Mouse (Mus musculus) forebrain, embryonic 15.5 days (tissue): ENCODE results near the gene Gm1043. TPM values are rescaled to one million over a fixed set of nuclear protein-coding genes. Genes with fewer than 3 reads are reported as not detected.

Experiments
- ATAC-seq: fragments of 200-750 bp; cut with Nextera tagmentation; replicated peaks from 2 replicates; pipeline ENCODE4 v1.8.0; 2017; ENCODE audit warnings: mild to moderate bottlenecking, moderate TSS enrichment, moderate library complexity
- H3K27ac ChIP-seq: fragments of 300-500 bp; sonication (generic); replicated peaks from 2 replicates; pipeline ENCODE4 v1.5.1; 2015; ENCODE audit warnings: mild to moderate bottlenecking, inconsistent platforms
- H3K27me3 ChIP-seq: fragments of 300-500 bp; sonication (generic); 2 replicates; pipeline ENCODE4 v1.6.1; 2015; ENCODE audit warnings: inconsistent platforms
- H3K36me3 ChIP-seq: fragments of 300-500 bp; sonication (generic); 2 replicates; pipeline ENCODE4 v1.6.1; 2015; ENCODE audit warnings: mild to moderate bottlenecking, inconsistent platforms
- H3K4me1 ChIP-seq: fragments of 300-500 bp; sonication (generic); 2 replicates; pipeline ENCODE4 v1.6.1; 2015; ENCODE audit warnings: inconsistent platforms
- H3K4me2 ChIP-seq: fragments of 300-500 bp; sonication (generic); replicated peaks from 2 replicates; pipeline ENCODE4 v1.6.1; 2015; ENCODE audit warnings: mild to moderate bottlenecking, inconsistent platforms
- H3K4me3 ChIP-seq: fragments of 300-500 bp; sonication (generic); 2 replicates; pipeline ENCODE4 v1.5.1; 2015; ENCODE audit warnings: mild to moderate bottlenecking, inconsistent platforms
- H3K9ac ChIP-seq: fragments of 300-500 bp; sonication (generic); replicated peaks from 2 replicates; pipeline ENCODE4 v1.6.1; 2015; ENCODE audit warnings: mild to moderate bottlenecking, inconsistent platforms
- H3K9me3 ChIP-seq: fragments of 300-500 bp; sonication (generic); 2 replicates; pipeline ENCODE4 v1.6.1; 2016; ENCODE audit warnings: inconsistent platforms
- WGBS: fragments of 180-500 bp; shearing (Covaris S2); methylation state at CpG from one replicate; pipeline ENCODE4 v1.1.7; 2015; ENCODE audit warnings: mixed read lengths; 5-methylcytosine and 5-hydroxymethylcytosine counted together
- polyA plus RNA-seq: library from polyadenylated mRNA; unstranded; fragments of >200 nt; fragmentation: Nextera tagmentation; extraction: Ambion mirVana; gene quantifications from 2 replicates; pipeline ENCODE4 v1.2.1, GENCODE M21; 2015

The Gm1043 gene
- polyA plus RNA-seq, 1 experiment from 2014 or later, result 2.3 TPM

DNA sequence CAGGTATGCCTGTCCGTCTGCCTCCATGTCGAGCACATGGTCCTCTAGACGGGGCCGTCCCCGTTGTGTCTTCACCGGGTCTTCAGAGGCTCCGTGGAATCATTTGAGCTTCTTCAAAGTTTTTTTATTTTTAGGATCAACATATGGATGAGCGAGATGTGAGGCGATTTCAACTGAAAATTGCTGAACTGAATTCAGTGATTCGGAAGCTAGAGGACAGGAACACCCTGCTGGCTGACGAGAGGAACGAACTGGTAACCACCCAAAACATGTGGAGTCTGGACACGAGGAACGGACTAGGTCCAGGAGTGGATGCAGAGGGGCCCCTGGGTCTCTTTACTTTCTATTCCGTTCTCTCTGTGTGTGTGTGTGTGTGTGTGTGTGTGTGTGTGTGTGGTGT lies 16.5 kb downstream of the Gm1043 start:
- Histone ChIP-seq H3K4me3 (no peak overlapping the region), H3K4me2 (no peak overlapping the region), H3K4me1 (peaks cover 11% of the 10 kb centered on the region), H3K36me3 (no peaks in the 10 kb centered on the region), H3K9ac (no peak overlapping the region), H3K27me3 (no peaks in the 10 kb centered on the region), H3K27ac (no peak overlapping the region), H3K9me3 (no peaks in the 10 kb centered on the region)
- 74% methylated on average over 15 of the region's 15 CpGs for WGBS
- ATAC-seq, result no peak

DNA sequence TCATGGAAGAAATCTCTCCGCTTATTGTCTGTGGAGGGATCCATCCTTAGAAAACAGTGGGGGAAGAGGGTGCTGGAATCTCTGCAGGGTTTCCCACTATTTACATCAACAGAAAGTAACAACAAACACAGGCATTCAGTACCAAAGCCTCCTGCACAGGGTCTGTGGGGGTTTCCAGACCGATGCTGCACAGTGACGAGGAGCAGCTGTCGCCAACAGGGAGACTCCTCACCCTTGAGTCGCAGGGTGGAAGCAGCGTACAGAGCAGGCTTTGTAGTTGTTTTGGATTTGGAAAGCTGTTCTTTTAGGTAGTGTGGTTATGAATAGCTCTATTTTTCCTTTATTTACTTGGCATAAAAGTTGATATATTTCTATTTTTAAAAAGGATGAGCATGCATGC lies 16.9 kb downstream of the Gm1043 start:
- no peak for ATAC-seq
- Histone ChIP-seq H3K27me3 (no peaks in the 10 kb centered on the region), H3K4me3 (no peak overlapping the region), H3K4me1 (peaks cover 12% of the 10 kb centered on the region), H3K36me3 (no peaks in the 10 kb centered on the region), H3K9me3 (no peaks in the 10 kb centered on the region), H3K27ac (no peak overlapping the region), H3K9ac (no peak overlapping the region), H3K4me2 (no peak overlapping the region)
- 48% methylated on average over 6 of the region's 6 CpGs for WGBS

DNA sequence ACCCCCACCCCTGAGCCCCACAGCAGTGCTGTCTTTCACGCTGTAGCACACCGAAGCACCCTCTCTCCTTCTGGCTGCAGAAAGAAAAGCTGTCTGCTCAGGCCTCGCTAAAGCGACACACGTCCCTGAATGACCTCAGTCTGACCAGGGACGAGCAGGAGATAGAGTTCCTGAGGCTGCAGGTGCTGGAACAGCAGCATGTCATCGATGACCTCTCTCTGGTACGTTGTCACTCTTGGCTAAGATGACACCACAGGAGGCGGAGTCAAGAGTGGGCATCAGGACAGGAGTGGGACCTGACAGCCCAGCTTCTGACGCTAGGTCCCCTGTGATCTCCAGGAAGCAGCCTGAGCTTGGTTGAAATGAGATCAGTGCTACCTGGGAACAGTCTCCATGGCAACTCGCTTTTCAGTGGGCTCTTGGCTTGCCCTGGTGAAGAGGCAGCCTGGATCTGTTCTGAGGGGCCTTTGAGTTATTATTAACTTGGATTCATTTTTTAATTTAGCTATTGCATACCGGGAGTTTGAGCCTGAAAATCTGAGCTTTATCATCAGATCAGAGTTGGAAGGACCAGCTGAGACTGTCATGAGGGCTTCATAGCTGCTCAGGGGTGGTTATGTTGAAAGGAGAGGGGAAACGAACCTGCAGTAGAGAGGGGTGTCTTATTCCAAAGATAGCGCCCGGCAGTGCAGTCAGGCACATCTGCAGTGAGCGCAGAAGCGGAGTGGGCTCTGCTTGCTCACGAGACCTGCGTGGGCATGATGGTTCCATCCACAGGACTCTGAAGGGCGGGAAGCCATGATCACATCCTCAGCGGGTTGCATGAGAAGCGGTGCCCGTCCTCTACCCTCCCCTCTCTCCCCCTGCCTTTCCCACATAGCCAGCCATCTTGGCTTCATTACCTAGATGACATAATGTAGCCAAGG lies 20.6 kb downstream of the Gm1043 start:
- peak; percentile 54 for ATAC-seq
- Histone ChIP-seq H3K9ac (no peak overlapping the region), H3K27me3 (no peaks in the 10 kb centered on the region), H3K27ac (peak overlapping the region; percentile 60), H3K4me3 (no peak overlapping the region), H3K36me3 (no peaks in the 10 kb centered on the region), H3K9me3 (no peaks in the 10 kb centered on the region), H3K4me2 (no peak overlapping the region), H3K4me1 (peaks cover 18% of the 10 kb centered on the region)
- WGBS, result 76% methylated on average over 23 of the region's 23 CpGs

DNA sequence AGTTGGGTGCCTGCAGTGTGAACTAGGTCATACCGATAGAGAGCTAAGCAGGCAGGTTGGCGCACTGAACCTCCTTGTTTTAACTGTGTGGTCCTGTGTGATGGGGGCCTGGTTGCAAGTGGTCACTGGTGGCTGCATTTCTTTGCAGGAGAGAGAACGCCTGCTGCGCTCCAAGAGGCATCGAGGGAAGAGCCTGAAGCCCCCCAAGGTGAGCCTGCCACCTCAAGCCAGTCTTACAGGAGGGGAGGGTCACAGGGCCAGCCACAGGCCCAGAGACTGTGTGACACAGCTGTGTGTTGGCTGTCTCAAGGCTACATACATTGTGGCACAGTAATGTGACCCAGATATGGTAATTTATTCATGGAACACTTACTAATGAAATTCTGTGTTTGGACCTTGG lies 21.9 kb downstream of the Gm1043 start:
- Histone ChIP-seq H3K27ac (no peak overlapping the region), H3K4me1 (peaks cover 18% of the 10 kb centered on the region), H3K9ac (no peak overlapping the region), H3K36me3 (no peaks in the 10 kb centered on the region), H3K4me2 (no peak overlapping the region), H3K4me3 (no peak overlapping the region), H3K27me3 (no peaks in the 10 kb centered on the region), H3K9me3 (no peaks in the 10 kb centered on the region)
- 75% methylated on average over 5 of the region's 5 CpGs for WGBS
- ATAC-seq, result no peak

- no peaks in the 10 kb centered on the region for H3K36me3 ChIP-seq
- WGBS, result 80% methylated on average over 6 of the region's 6 CpGs
- no peak for ATAC-seq
Measured at GRCm38 (mm10) chr5:37107611-37108010, 22.4 kb downstream of the Gm1043 start.

GRCm38 (mm10) chr5:37109280-37109849 lies 24.2 kb downstream of the Gm1043 start:
- Histone ChIP-seq H3K4me1 (peaks cover 18% of the 10 kb centered on the region), H3K4me3 (no peak overlapping the region), H3K9ac (no peak overlapping the region), H3K27me3 (no peaks in the 10 kb centered on the region), H3K27ac (no peak overlapping the region), H3K4me2 (no peak overlapping the region), H3K9me3 (no peaks in the 10 kb centered on the region), H3K36me3 (no peaks in the 10 kb centered on the region)
- 29% methylated on average over 6 of the region's 6 CpGs for WGBS
- peak; percentile 41; the same call in 1 of the 2 replicates for ATAC-seq

More at GRCm38 (mm10) chr5:37107611-37108010, 22.4 kb downstream of the Gm1043 start:
- H3K27me3 ChIP-seq, result no peaks in the 10 kb centered on the region
- H3K27ac ChIP-seq, result no peak overlapping the region
- H3K4me3 ChIP-seq, result no peak overlapping the region
- H3K9ac ChIP-seq, result no peak overlapping the region
- H3K9me3 ChIP-seq, result no peaks in the 10 kb centered on the region
- no peak overlapping the region for H3K4me2 ChIP-seq
- peaks cover 18% of the 10 kb centered on the region for H3K4me1 ChIP-seq

GRCm38 (mm10) chr5:37112389-37112788 lies 27.2 kb downstream of the Gm1043 start:
- Histone ChIP-seq H3K4me1 (0 out of 2 replicates have a peak, but pooled peaks cover 4% of the 10 kb centered on the region), H3K9ac (no peak overlapping the region), H3K36me3 (no peaks in the 10 kb centered on the region), H3K27ac (no peak overlapping the region), H3K9me3 (no peaks in the 10 kb centered on the region), H3K4me2 (no peak overlapping the region), H3K4me3 (no peak overlapping the region), H3K27me3 (no peaks in the 10 kb centered on the region)
- ATAC-seq, result no peak
- 61% methylated on average over 7 of the region's 7 CpGs for WGBS

DNA sequence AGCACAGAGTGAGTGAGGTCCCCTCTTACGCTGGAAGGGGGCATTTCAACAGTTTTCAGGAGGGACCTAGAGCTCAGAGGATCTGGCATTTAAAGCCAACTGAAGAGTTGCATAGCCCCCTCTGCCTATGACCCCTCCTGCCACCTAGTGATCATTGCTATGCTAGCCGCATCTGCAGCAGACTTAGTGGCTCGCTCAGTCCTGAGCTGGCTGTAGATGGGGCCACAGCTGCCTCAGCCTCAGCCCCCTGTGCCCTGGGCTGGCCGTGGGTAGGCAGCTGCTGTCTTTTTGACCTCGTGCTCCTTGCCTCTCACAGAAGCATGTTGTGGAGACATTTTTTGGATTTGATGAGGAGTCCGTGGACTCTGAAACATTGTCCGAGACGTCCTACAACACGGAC lies 32.0 kb downstream of the Gm1043 start:
- WGBS, result 64% methylated on average over 9 of the region's 9 CpGs
- Histone ChIP-seq H3K4me3 (no peak overlapping the region), H3K4me1 (0 out of 2 replicates have a peak, but pooled peaks cover 4% of the 10 kb centered on the region), H3K9ac (no peak overlapping the region), H3K27ac (no peak overlapping the region), H3K4me2 (no peak overlapping the region), H3K36me3 (0 out of 2 replicates have a peak, but pooled peaks cover 8% of the 10 kb centered on the region), H3K27me3 (no peaks in the 10 kb centered on the region), H3K9me3 (no peaks in the 10 kb centered on the region)
- 0 out of 2 replicates have a peak, but pooled peaks have one; percentile 39 for ATAC-seq

GRCm38 (mm10) chr5:37118242-37118641 lies 33.1 kb downstream of the Gm1043 start:
- Histone ChIP-seq H3K27me3 (no peaks in the 10 kb centered on the region), H3K4me2 (no peak overlapping the region), H3K36me3 (peaks cover 12% of the 10 kb centered on the region; the same call in 1 of the 2 replicates), H3K9ac (no peak overlapping the region), H3K9me3 (no peaks in the 10 kb centered on the region), H3K4me1 (peaks cover 4% of the 10 kb centered on the region; the same call in 1 of the 2 replicates), H3K27ac (no peak overlapping the region), H3K4me3 (no peak overlapping the region)
- ATAC-seq, result no peak
- 51% methylated on average over 4 of the region's 4 CpGs for WGBS

DNA sequence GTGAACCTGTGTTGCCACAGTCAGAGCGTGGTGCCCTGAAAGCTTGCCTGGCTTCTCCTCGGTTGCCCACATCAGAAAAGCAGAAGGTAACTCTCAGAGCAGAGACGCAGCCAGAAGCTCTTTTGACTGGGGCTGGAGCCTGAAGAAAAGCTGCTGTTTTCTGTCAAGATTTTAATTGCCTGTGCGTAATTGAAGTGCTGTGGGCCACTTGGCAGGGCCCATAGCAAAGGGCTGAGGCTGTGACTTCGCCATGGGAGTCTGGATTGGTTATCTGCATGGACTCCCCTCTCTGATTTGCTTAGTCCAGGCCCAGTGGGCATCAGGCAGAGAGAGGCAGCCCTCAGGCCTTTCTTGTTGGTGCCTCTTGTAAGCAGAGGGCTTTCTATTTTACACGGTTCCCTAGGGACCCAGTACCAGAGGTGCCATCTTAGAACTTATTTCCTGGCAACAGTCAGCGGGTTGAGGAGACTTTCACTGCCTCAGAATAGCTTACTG lies 36.1 kb downstream of the Gm1043 start:
- WGBS, result 57% methylated on average over 7 of the region's 7 CpGs
- Histone ChIP-seq H3K36me3 (peaks cover 12% of the 10 kb centered on the region; the same call in 1 of the 2 replicates), H3K4me3 (no peak overlapping the region), H3K4me1 (peaks cover 12% of the 10 kb centered on the region), H3K27me3 (no peaks in the 10 kb centered on the region), H3K9ac (no peak overlapping the region), H3K9me3 (no peaks in the 10 kb centered on the region), H3K27ac (no peak overlapping the region), H3K4me2 (no peak overlapping the region)
- no peak for ATAC-seq

- no peak overlapping the region for H3K4me3 ChIP-seq
- H3K36me3 ChIP-seq, result no peaks in the 10 kb centered on the region
- no peak overlapping the region for H3K4me2 ChIP-seq
- WGBS, result 55% methylated on average over 4 of the region's 4 CpGs
- H3K27me3 ChIP-seq, result no peaks in the 10 kb centered on the region
- H3K27ac ChIP-seq, result no peak overlapping the region
- no peak for ATAC-seq
- no peak overlapping the region for H3K9ac ChIP-seq
- H3K9me3 ChIP-seq, result no peaks in the 10 kb centered on the region
- H3K4me1 ChIP-seq, result no peaks in the 10 kb centered on the region
Measured at GRCm38 (mm10) chr5:37131841-37132240, 46.7 kb downstream of the Gm1043 start.

GRCm38 (mm10) chr5:37141745-37142144 lies 56.6 kb downstream of the Gm1043 start:
- Histone ChIP-seq H3K4me2 (no peak overlapping the region), H3K9me3 (no peaks in the 10 kb centered on the region), H3K27ac (no peak overlapping the region), H3K9ac (no peak overlapping the region), H3K27me3 (no peaks in the 10 kb centered on the region), H3K4me3 (no peak overlapping the region), H3K36me3 (no peaks in the 10 kb centered on the region), H3K4me1 (no peaks in the 10 kb centered on the region)
- ATAC-seq, result no peak
- 78% methylated on average over 8 of the region's 8 CpGs for WGBS
